Mouse (Mus musculus): ENCODE measurements around the gene Sipa1l2. TPM values are rescaled to one million over a fixed set of nuclear protein-coding genes. Genes with fewer than 3 reads are reported as not detected.

Sipa1l2 gene
- total RNA-seq, 2 experiments from 2014 or later: 47.6 to 52.7 TPM

GRCm38 (mm10) chr8:125584276-125584675 is 14.7 kb upstream of the Sipa1l2 start:
- no peak for DNase-seq (ENCODE audit: low spot score in 2 of 2)

GRCm38 (mm10) chr8:125580426-125580825 is 10.8 kb upstream of the Sipa1l2 start:
- DNase-seq (ENCODE audit: low spot score in 2 of 2): no peak

DNA sequence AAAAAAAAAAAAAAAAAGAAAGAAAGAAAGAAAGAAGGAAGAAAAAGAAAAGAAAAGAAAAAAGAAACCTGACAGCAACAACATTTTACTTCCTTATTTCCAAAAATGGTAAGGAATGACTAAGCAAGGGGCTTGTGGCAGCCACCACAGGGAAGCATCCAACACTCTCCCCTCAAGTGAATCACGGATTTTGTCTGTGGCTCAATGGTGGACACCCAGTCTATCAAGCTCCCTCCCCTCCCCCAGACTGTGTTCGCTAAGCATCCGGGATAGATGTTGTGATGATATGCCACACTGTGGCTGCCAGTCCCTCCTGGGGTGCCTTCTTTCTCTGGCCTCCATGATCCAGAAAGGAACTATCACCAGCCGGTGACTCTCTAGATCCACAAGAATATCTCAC is 6.5 kb upstream of the Sipa1l2 start:
- no peak for DNase-seq (ENCODE audit: low spot score in 2 of 2)

DNA sequence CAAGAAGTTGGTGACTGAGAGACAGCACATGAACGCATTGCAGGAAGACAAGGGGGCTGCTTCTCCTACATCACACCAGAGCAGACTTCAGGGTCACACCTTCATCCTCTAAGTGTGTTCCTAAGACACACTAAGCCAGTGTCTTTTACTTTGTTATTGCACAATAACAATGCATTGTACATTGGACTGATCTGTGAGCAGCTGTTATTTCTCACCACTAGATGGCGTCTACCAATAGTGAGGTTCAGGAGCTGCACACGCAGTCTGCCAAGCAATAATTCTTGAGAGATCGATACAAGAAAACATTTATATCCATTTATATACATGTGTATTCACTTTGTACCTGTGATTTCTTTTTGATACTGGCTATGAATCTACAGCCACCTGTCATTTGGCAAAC is 4.7 kb upstream of the Sipa1l2 start:
- no peak for DNase-seq (ENCODE audit: low spot score in 2 of 2)

GRCm38 (mm10) chr8:125572246-125572645 is 2.6 kb upstream of the Sipa1l2 start:
- no peak for DNase-seq (ENCODE audit: low spot score in 2 of 2)

GRCm38 (mm10) chr8:125570835-125571465 is 1.3 kb upstream of the Sipa1l2 start:
- no peak for DNase-seq (ENCODE audit: low spot score in 2 of 2)

DNA sequence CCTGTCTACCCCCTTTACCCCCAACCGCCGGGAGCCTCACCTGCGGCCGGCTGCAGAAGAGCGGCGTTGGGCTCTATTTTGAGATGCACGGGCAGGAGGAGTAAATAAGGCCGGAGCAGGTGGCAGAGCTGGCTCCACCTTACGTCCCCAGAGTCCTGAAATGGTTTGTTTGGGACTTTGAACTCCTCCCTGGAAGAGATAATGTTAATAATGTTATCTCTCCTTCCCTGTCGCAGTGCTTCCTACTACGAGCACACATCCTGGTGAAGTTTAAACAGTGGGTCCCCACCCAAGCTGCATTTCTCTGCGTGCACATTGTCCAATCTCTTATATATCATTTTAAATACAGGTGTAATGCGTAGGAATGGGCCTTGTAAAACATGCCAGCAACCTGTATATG is 781 bp upstream of the Sipa1l2 start:
- DNase-seq (ENCODE audit: low spot score in 2 of 2): no peak

GRCm38 (mm10) chr8:125568851-125569532 is 616 bp downstream of the Sipa1l2 start:
- no peak for DNase-seq (ENCODE audit: low spot score in 2 of 2)

DNA sequence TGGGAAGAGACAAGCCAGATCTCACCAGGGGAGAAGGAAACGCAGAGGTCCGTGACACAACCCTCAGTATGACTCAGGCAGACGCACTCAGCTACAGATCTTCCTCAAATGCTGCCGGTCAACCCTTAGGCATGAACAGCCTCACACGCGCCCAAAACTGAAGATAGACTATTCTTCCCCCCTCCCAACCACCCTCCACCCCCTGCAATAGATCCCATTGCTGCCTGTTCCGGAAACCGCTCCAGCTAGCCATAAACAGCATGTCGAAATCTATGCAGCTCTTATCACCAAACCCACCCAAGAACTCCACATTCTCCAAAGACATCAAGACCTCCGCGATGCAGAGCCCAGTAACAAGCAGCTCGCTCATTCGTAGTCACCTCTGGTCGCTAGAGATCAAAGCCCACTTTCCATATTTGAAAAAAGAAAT is 1.2 kb downstream of the Sipa1l2 start:
- DNase-seq (ENCODE audit: low spot score in 2 of 2): no peak

DNA sequence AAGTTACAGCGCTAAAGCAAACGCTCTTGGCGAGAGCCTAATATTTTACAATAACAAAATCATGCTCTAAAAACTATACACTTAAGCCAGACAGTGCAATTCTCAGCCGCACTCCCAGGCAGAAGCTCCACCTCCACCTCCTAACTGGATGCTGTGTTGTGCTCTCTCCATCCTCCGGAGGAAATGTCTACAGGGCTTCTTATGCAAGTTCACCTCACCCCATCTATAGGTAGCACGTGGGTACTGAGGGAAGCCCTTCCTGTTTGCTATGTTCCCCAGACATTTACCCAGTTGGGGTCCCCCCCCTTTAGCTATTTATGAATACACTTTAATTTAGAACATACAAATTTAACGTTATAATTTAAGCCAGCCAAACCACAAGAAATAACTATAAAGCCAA is 2.0 kb downstream of the Sipa1l2 start:
- DNase-seq (ENCODE audit: low spot score in 2 of 2): no peak

DNA sequence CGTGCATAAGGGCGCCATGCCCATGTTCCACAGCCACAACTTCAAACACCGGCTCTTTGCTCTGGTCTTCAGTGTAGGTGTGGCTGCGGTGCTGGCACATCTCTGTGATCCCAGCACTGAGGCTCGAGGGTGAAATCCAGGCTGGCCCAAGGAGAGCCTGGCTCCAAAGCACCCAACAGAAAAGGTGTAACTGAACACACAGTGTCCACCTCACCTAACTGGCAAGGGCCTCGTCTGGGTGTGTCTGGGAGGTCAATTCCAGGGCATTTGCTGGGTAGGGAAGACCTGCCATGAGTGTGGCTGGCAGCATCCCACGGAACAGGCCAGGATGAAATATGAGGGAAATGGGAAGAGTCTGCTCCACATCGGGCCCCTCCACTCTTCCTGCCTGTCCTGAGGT is 6.7 kb downstream of the Sipa1l2 start:
- DNase-seq (ENCODE audit: low spot score in 2 of 2): no peak

- no peak for DNase-seq (ENCODE audit: low spot score in 2 of 2)
These were observed 8.7 kb downstream of the Sipa1l2 start for GRCm38 (mm10) chr8:125560825-125561490.

GRCm38 (mm10) chr8:125559066-125559653 is 10.4 kb downstream of the Sipa1l2 start:
- no peak for DNase-seq (ENCODE audit: low spot score in 2 of 2)

DNA sequence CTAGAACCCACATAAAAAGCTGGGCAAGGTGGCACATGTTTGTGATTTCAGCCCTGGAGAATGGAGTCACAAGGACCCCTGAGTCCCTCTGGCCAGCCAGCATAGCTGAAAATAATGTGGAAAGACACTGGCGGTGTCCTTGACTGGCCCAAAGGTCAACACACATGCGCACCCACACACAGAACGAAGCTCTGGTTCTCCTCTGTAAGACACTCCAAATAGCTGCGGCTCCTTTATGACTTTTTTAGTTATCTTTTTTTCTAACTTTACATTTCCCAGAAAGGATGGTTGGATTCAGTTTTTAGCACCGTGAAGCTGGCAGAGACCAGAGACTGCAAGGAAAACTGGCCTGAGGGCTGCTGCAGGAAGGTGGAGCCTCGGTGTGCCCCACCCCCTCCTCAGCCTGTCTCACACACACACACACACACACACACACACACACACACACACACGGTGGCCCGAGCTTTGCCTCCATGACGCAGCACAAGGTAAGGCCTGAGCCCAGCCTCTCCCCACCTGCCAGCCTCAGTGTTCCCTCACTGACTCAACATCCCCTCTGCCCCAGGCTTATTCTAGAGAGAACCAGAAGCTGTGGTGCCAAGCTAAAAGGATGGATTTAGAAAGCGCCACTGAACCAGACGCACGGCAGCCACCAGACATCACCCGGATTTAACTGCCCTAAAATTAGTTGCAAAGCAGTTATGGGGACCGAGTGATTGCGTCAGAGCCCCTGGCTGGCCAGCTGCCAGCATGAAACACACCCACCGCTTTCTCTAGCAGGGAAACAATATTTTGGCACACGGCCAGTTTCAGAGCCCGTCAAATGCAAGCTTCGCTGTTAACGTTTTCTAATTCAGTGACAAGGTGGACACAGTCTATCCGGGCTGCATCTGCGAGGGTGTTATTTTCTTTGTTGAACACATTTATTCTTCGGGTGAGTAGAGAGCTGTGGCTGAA is 11.2 kb downstream of the Sipa1l2 start:
- peak; percentile 72 for DNase-seq (ENCODE audit: low spot score in 2 of 2)

DNA sequence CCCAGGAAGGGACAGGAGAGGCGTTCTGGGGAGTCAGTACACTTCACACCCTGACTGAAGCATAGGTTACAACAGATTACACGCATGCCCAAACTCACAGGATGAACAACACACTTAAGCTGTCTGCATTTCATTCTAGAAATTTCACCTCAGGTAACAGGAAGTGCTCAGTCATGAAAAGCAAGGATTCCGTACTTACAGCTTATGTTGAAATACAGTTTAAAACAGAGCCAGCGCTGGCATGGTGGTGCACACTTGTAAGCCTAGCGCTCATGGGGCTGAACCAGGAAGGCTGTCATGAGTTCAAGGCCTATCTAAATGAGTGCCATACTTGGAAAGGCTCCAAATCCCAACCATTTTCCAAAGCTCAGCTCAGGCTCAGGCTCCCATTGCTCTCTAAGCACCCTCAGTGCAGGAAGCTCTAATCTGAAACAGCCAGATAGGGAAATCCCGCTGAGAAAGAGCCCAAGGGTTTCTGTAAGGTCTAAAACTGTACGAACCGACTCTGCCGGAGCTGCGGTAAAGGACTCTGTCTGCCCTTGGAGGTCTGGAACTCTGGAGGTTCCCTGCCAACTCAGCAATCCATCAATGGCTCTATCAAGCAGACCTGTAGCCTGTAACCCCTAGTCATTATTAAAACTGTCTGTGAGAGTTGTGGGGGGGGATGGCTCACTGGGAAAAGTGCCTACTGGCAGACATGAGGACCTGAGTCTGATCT is 12.1 kb downstream of the Sipa1l2 start:
- no peak for DNase-seq (ENCODE audit: low spot score in 2 of 2)

DNA sequence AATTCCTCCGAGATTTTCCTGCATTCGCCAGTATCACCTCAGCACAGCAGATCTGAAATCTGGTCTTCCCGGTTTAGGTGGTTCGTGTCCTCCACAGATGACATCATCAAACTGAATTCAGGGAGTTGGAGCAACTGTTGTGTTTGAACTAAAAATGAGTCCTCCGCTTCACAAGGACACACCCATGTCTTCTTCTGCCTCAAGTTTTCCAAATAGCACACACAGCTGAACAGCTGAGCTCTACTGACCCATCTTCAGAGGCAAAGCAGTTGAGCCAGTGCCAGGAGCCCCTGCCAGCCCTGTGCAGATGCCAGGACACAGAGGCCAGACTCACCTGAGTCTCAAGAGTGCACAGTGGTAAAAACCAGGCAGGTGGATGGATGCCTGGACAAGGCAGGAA is 12.9 kb downstream of the Sipa1l2 start:
- no peak for DNase-seq (ENCODE audit: low spot score in 2 of 2)

DNA sequence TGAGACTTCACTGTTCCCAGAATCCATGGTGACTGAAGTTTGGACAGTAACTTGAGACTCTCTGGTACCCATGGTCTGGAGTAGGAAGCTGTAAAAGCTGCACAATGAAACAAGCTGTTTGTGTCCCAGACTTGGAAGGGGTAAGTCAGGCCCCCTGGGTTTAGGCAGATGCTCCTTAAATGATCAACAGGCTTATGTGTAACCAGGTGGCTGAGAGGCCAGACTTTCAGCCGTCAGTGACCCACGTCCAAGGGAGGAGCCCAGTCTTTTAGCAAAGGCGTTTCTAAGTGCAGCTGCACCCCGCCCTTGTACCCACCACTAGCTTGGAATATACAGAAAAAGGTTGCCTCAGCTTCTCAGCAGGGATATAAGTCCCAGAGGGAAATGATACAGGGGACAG is 19.0 kb downstream of the Sipa1l2 start:
- no peak for DNase-seq (ENCODE audit: low spot score in 2 of 2)

DNA sequence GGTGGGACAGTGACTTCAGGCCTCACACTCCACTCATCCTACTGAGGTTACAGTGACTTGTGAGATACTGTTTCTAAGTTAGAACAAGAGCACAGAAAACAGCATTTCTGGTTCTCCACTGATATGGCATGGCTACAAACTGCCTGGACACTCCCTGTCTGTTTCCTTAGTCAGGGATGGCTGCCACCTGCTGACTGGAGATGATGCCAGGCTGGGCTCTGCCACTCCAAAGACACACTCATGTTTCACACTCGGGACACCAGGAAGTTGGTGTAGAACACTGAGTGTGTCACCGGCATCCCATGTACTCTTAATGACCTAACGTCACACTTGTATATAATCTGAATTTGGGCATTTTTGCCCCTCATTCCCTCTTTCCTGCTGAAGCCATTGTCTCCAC is 22.3 kb downstream of the Sipa1l2 start:
- no peak for DNase-seq (ENCODE audit: low spot score in 2 of 2)

DNA sequence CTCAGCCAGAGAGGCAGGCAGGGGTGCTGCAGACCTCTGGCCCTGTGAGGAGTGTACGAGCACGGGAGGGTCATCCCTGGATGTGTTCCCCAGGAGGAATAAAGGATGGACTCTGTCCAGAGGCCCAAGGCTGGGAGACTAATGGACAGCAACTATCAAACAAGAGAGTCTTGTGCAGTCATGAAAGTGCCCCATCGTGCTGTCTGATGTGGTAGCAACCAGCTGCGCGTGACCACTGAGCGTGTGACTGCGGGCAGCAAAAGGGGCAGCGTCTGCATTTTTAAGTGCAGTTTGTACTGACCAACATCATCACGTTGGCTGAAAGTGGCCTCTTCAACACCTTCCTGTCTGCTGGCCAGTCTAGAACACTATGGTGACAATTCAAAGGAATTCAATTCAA is 23.7 kb downstream of the Sipa1l2 start:
- no peak for DNase-seq (ENCODE audit: low spot score in 2 of 2)

- no peak for DNase-seq (ENCODE audit: low spot score in 2 of 2)
These were observed 26.6 kb downstream of the Sipa1l2 start for GRCm38 (mm10) chr8:125542893-125543613.

Data from adrenal gland, postnatal 4 days (tissue).